ENCODE assay signal across 8 mouse cellular contexts in the genomic region with DNA sequence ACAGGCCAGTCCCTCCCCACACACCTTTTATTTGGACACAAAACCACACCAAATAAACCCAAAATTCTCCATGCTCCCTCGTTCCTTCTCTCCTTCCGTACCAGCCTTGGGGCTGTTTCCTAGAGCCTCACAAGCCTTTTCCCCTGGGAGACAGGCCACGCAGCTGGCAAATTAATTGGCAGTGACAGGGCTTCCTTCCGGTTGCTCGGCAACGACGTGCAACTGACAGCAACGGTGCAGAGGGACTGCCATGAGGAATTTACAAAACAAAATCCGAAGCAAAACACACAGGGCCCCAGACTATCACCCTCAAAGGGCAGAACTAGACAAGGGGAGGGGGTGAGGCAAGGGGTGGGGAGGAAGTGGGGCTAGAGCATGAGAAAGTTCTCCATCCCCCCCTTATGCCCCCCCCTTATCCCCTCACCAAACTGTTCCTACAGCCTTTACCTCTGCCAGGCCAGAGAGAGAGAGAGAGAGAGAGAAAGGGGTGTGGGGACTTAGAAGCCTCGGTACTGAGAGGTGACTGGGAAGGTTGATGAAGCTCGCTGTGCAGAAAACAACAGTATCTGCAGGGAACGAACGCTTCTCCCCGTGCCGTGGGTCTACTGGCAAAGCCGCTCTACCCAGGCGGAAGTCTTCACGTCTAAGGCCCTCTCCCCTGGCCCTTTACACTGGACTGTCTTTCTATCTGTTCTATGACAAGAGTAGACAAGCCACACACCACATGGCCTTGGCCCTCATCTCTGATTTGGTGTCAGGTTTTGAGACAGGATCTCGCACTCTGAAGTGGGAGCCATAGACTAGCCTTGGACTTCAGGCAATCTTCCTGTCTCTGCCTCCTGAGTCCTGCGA.
DNase-seq lines count a peak whose midpoint lies in the region; TF ChIP-seq lines count a peak whose summit lies in the region.

No protein-coding gene starts in this region.

- DNase-seq in gastrocnemius, adult 18-20 months (ENCODE audit: low spot score), result peak; percentile 29
- no peak for DNase-seq in gastrocnemius, postnatal 36 days
- peak; percentile 89 for DNase-seq in embryo, embryonic 10.5 days (ENCODE audit: low spot score)
- peak; percentile 41 to 56 for DNase-seq in heart, postnatal 10 days
- peak; percentile 74 to 87 for DNase-seq in layer of hippocampus, adult 2 months (ENCODE audit: low spot score in 2 of 2)
- peak; percentile 91 for DNase-seq in mesoderm, embryonic 11.5 days (ENCODE audit: low read depth, low spot score)
- DNase-seq in B cell, adult 2 months, result no peak
- DNase-seq in natural killer cell, adult 2 months (ENCODE audit: low spot score in 2 of 2), result no peak

- TF ChIP-seq CTCF in layer of hippocampus, adult 2 months (conservative IDR thresholded peaks at IDR 0.05), result no peak

- peak overlapping the region; percentile 84 for H3K27ac ChIP-seq in layer of hippocampus, adult 2 months

- no peak overlapping the region for H3K4me3 ChIP-seq in layer of hippocampus, adult 2 months

- intact Hi-C loops in gastrocnemius, postnatal 36 days (cut with DNase I), result no loop called here
- intact Hi-C loops in heart, postnatal 10 days (cut with DNase I), result no loop called here

Comparison
In these comparisons a context has a peak if more than half of its experiments do, and no peak if none do; other contexts are left out.
1. DNase-seq: peak in gastrocnemius, adult 18-20 months (single experiment), embryo, embryonic 10.5 days (single experiment), heart, postnatal 10 days (2 of 2), layer of hippocampus, adult 2 months (2 of 2) and mesoderm, embryonic 11.5 days (single experiment); none in gastrocnemius, postnatal 36 days (0 of 2), B cell, adult 2 months (0 of 2) and natural killer cell, adult 2 months (0 of 2).